Mouse (Mus musculus) liver, embryonic 14.5 days (tissue): Measurements from ENCODE around the gene Maml2.

Experiments used
- CTCF ChIP-seq: IDR thresholded peaks from 2 replicates; pipeline ENCODE4 v1.5.1; 2016; ENCODE audit warnings: antibody characterized with exemption, low read depth, control low read depth
- EP300 ChIP-seq: IDR thresholded peaks from 2 replicates; pipeline ENCODE4 v1.6.1; 2016; ENCODE audit warnings: antibody characterized with exemption, low read depth

- no peak for TF ChIP-seq CTCF
- TF ChIP-seq EP300 = no peak
Measured at GRCm38 (mm10) chr9:13624780-13625179, 327.0 kb downstream of the Maml2 start.
